Mouse (Mus musculus): ENCODE data around the gene Rnf224. TPM values are rescaled to one million over a fixed set of nuclear protein-coding genes. Genes with fewer than 3 reads are reported as not detected.

Rnf224 gene
- polyA plus RNA-seq, 1 experiment: not detected

DNA sequence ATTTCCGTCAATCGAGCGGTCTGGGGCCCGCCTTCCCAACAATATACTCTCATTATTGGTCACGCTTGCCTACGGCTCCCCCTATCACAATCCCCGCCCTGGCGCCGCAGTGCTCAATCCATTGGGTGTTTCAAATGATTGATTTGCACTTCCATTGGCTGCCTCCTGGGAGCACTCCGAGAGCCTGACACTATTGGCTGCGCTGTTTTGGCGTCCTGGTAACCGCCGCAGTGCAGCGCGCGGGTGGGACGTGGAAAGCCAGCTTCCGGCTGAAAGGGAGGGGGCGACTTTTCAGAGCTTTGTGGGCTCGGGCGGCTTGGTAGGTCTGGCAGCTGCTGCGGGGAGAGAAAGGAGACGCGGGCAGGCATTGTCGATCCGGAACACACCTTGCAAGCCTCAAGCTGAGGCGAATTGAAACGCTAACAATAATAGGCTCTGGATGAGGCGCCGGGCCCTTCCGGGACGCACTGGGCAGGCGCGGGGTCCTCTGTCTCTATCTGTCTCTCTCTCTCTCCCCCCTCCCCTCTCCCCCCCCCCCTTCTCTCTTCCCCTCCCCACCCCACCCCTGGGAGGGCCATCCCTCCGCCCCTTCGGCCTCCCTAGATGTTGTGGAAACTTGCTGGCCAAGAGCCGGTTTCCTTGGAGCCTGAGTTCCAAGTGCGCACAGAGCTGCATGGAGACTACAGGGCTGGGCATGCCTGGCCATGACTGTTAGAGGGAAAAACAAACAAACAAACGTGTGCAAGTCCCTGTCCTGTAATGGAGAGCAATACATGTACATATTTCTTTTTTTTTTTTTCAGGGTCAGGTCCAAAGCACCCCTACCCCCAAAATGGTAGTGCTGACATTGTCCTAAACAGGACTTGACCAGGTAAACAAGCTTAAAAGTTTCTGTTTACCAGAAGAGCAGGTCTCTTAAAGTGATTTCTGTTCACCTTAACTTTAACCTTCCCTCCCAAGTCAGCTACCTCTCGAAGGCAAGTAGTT lies 11.5 kb downstream of the Rnf224 start:
- TF ChIP-seq MYOG (IDR thresholded peaks at IDR 0.05; ENCODE audit: control insufficient read depth, extremely low read depth, insufficient read length) (no peak), FOSL1 (IDR thresholded peaks at IDR 0.05; ENCODE audit: insufficient read depth, low read length, poor library complexity, severe bottlenecking) (no peak), MYOD1 (IDR thresholded peaks at IDR 0.05; ENCODE audit: control insufficient read depth, insufficient read length, low read depth) (no peak), CTCF (IDR thresholded peaks at IDR 0.05; ENCODE audit: control insufficient read depth, insufficient read depth, insufficient read length) (no peak), USF1 (IDR thresholded peaks at IDR 0.05; ENCODE audit: low read depth) (no peak), MAX (IDR thresholded peaks at IDR 0.05) (no peak), CEBPB (IDR thresholded peaks at IDR 0.05; ENCODE audit: low read depth) (no peak)
- H3K79me2 ChIP-seq (ENCODE audit: control insufficient read depth, insufficient read depth): peaks cover 19% of the 10 kb centered on the region
- H3K27me3 ChIP-seq (ENCODE audit: control insufficient read depth, insufficient read depth, insufficient read length): peaks cover 2% of the 10 kb centered on the region
- peaks cover 24% of the 10 kb centered on the region for H3K36me3 ChIP-seq (ENCODE audit: control insufficient read depth, insufficient read depth)
- peak overlapping the region; percentile 84 for H3ac ChIP-seq (ENCODE audit: control insufficient read depth, insufficient read length, low read depth)
- peaks cover 9% of the 10 kb centered on the region for H3K79me3 ChIP-seq (ENCODE audit: low read depth)
- H3K4me3 ChIP-seq (ENCODE audit: insufficient read depth, poor library complexity, severe bottlenecking): peak overlapping the region; percentile 99

DNA sequence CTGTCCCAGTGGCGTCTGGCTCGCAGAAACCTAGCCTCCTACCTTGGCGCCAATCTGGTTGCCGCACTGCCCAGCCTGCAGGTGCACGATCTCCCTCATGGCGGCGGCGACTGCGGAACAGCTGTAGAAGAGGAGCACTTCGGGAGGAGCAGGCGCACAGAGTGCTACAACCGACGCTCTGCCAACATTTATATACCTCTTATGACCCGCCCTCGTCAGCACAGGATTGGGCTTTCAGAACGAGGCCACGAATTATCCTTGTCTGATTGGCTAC lies 12.2 kb downstream of the Rnf224 start, which contains the start of gene Tubb4b:
TSS of gene Tubb4b (minus strand) at position 211 of the 274 bp plus-strand sequence.
- Histone ChIP-seq H3K79me2 (ENCODE audit: control insufficient read depth, insufficient read depth) (peaks cover 19% of the 10 kb centered on the region), H3K4me3 (ENCODE audit: insufficient read depth, poor library complexity, severe bottlenecking) (peak within 1 kb of the TSS; percentile 99), H3ac (ENCODE audit: control insufficient read depth, insufficient read length, low read depth) (peak within 1 kb of the TSS; percentile 89), H3K27me3 (ENCODE audit: control insufficient read depth, insufficient read depth, insufficient read length) (no peaks in the 10 kb centered on the region), H3K79me3 (ENCODE audit: low read depth) (peaks cover 9% of the 10 kb centered on the region), H3K36me3 (ENCODE audit: control insufficient read depth, insufficient read depth) (peaks cover 24% of the 10 kb centered on the region)
- TF ChIP-seq CEBPB (IDR thresholded peaks at IDR 0.05; ENCODE audit: low read depth): no peak
- no peak for TF ChIP-seq CTCF (IDR thresholded peaks at IDR 0.05; ENCODE audit: control insufficient read depth, insufficient read depth, insufficient read length)
- no peak for TF ChIP-seq FOSL1 (IDR thresholded peaks at IDR 0.05; ENCODE audit: insufficient read depth, low read length, poor library complexity, severe bottlenecking)
- TF ChIP-seq USF1 (IDR thresholded peaks at IDR 0.05; ENCODE audit: low read depth): no peak
- no peak for TF ChIP-seq MYOD1 (IDR thresholded peaks at IDR 0.05; ENCODE audit: control insufficient read depth, insufficient read length, low read depth)
- TF ChIP-seq MYOG (IDR thresholded peaks at IDR 0.05; ENCODE audit: control insufficient read depth, extremely low read depth, insufficient read length): no peak

DNA sequence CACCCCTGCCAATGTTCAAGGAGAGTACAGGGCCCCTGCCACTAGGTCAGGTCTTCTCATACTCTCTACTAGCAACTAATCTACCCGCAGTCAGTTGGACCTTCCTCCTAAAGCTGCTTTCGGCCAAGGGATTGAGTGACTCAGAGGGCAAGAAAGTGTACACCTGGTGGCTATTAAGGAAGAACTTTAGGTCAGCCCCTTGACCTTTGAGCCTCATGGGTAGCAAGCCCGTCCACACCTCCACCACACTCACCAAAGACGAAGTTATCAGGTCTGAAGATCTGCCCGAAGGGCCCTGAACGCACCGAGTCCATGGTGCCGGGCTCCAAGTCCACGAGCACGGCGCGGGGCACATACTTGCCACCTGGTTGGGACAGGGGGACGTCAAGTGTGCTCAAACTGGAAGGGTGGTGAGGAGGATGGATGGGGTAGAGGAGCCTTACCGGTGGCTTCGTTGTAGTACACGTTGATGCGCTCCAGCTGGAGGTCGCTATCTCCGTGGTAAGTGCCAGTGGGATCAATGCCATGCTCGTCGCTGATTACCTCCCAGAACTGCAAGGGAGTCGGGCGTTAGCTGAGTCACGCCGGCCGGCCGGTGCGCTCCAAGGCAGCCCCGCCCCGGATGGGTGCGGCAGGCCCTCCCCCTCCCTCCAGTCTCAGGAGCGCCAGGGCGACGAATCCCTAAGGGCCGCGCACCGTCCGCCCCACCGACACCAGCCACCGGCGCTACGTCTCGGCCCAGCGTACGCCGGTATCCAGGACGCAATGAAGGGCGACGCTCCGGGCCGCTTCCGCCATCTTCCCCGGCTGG lies 12.7 kb downstream of the Rnf224 start:
- H3ac ChIP-seq (ENCODE audit: control insufficient read depth, insufficient read length, low read depth): peak overlapping the region; percentile 89
- peaks cover 9% of the 10 kb centered on the region for H3K79me3 ChIP-seq (ENCODE audit: low read depth)
- peaks cover 19% of the 10 kb centered on the region for H3K79me2 ChIP-seq (ENCODE audit: control insufficient read depth, insufficient read depth)
- no peaks in the 10 kb centered on the region for H3K27me3 ChIP-seq (ENCODE audit: control insufficient read depth, insufficient read depth, insufficient read length)
- TF ChIP-seq MYOG (IDR thresholded peaks at IDR 0.05; ENCODE audit: control insufficient read depth, extremely low read depth, insufficient read length) (no peak), MAX (IDR thresholded peaks at IDR 0.05) (peak; percentile 51), FOSL1 (IDR thresholded peaks at IDR 0.05; ENCODE audit: insufficient read depth, low read length, poor library complexity, severe bottlenecking) (no peak), USF1 (IDR thresholded peaks at IDR 0.05; ENCODE audit: low read depth) (no peak), MYOD1 (IDR thresholded peaks at IDR 0.05; ENCODE audit: control insufficient read depth, insufficient read length, low read depth) (no peak), CEBPB (IDR thresholded peaks at IDR 0.05; ENCODE audit: low read depth) (no peak)
- H3K36me3 ChIP-seq (ENCODE audit: control insufficient read depth, insufficient read depth): peaks cover 24% of the 10 kb centered on the region
- peak overlapping the region; percentile 99 for H3K4me3 ChIP-seq (ENCODE audit: insufficient read depth, poor library complexity, severe bottlenecking)

DNA sequence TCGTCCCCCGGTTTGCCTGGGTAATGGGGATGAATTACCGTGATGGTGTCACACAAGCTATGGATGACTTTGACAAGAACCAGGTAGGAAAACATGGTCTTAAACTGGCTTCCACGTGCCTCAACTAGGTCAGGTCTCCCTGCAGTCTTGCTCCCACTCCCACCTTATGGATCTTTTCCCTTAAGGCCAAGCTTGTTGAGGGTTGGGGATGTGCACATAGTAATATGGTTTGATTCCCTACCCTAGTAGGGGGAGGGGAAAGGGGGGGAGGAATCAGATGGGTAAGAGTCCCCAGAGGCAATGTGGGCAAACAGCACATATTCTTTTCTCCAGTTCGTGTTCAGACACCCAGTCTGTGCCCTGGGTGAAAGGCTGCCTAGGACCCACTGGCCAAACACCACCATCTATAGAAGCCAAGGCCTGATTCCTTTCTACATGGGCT lies 15.2 kb downstream of the Rnf224 start:
- peaks cover 9% of the 10 kb centered on the region for H3K79me3 ChIP-seq (ENCODE audit: low read depth)
- TF ChIP-seq CTCF (IDR thresholded peaks at IDR 0.05; ENCODE audit: control insufficient read depth, insufficient read depth, insufficient read length): no peak
- no peak for TF ChIP-seq CEBPB (IDR thresholded peaks at IDR 0.05; ENCODE audit: low read depth)
- no peak for TF ChIP-seq MYOD1 (IDR thresholded peaks at IDR 0.05; ENCODE audit: control insufficient read depth, insufficient read length, low read depth)
- no peak for TF ChIP-seq USF1 (IDR thresholded peaks at IDR 0.05; ENCODE audit: low read depth)
- no peak for TF ChIP-seq MAX (IDR thresholded peaks at IDR 0.05)
- TF ChIP-seq MYOG (IDR thresholded peaks at IDR 0.05; ENCODE audit: control insufficient read depth, extremely low read depth, insufficient read length): no peak
- TF ChIP-seq FOSL1 (IDR thresholded peaks at IDR 0.05; ENCODE audit: insufficient read depth, low read length, poor library complexity, severe bottlenecking): no peak
- no peak overlapping the region for H3K4me3 ChIP-seq (ENCODE audit: insufficient read depth, poor library complexity, severe bottlenecking)
- H3K36me3 ChIP-seq (ENCODE audit: control insufficient read depth, insufficient read depth): peaks cover 24% of the 10 kb centered on the region
- no peaks in the 10 kb centered on the region for H3K27me3 ChIP-seq (ENCODE audit: control insufficient read depth, insufficient read depth, insufficient read length)
- no peak overlapping the region for H3ac ChIP-seq (ENCODE audit: control insufficient read depth, insufficient read length, low read depth)
- peaks cover 19% of the 10 kb centered on the region for H3K79me2 ChIP-seq (ENCODE audit: control insufficient read depth, insufficient read depth)

DNA sequence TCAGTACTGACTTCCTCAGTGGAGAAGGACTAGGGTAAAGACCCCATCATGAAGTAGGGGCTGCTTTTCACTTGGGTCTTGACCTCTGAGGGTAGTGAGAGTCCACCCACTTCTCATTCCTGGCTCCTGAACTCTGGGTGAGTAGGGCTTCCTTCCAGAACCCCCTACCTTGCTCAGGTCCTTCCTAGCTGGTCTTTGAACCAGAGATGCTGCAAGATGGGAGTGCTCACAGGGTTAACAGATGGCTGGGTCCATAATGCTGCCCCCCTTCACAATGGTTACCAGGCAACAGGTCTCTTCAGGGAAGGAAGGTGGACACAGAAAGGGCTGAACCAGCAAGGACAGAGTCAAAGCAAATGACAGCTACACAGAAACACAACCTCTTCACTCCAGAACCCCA lies 18.1 kb downstream of the Rnf224 start, which contains the start of gene Fam166a:
TSS of gene Fam166a (plus strand) at position 301 of the 400 bp plus-strand sequence.
- Histone ChIP-seq H3K4me3 (ENCODE audit: insufficient read depth, poor library complexity, severe bottlenecking) (no peak within 1 kb of the TSS), H3K27me3 (ENCODE audit: control insufficient read depth, insufficient read depth, insufficient read length) (no peaks in the 10 kb centered on the region), H3K79me2 (ENCODE audit: control insufficient read depth, insufficient read depth) (peaks cover 9% of the 10 kb centered on the region), H3K79me3 (ENCODE audit: low read depth) (peaks cover 4% of the 10 kb centered on the region), H3ac (ENCODE audit: control insufficient read depth, insufficient read length, low read depth) (no peak within 1 kb of the TSS), H3K36me3 (ENCODE audit: control insufficient read depth, insufficient read depth) (peaks cover 19% of the 10 kb centered on the region)
- TF ChIP-seq MYOG (IDR thresholded peaks at IDR 0.05; ENCODE audit: control insufficient read depth, extremely low read depth, insufficient read length) (no peak), MAX (IDR thresholded peaks at IDR 0.05) (no peak)

Data from C2C12 (cell line).